Mouse (Mus musculus) C2C12 (cell line): ENCODE measurements around the gene Nop58.

Source experiments
- CTCF ChIP-seq: IDR thresholded peaks from one replicate; pipeline ENCODE4 v1.5.1; 2011; ENCODE audit not compliant: control insufficient read depth, insufficient read depth, insufficient read length
- MYOD1 ChIP-seq: IDR thresholded peaks from one replicate; pipeline ENCODE4 v1.6.1; 2011; ENCODE audit warnings: low read depth; ENCODE audit not compliant: control insufficient read depth, insufficient read length

- TF ChIP-seq CTCF (no peak), MYOD1 (no peak)
These were observed 80.5 kb downstream of the Nop58 start for GRCm38 (mm10) chr1:59765279-59765678.
